Mouse (Mus musculus) midbrain, embryonic 10.5 days (tissue): ENCODE measurements around the gene Rnf208. TPM values are rescaled to one million over a fixed set of nuclear protein-coding genes. Genes with fewer than 3 reads are reported as not detected.

ENCODE experiments used
- DNase-seq: peaks from one replicate; pipeline ENCODE4 v3.0.0-alpha.2; 2017; ENCODE audit warnings: low spot score
- H3K27ac ChIP-seq: fragments of 300-500 bp; sonication (generic); replicated peaks from 2 replicates; pipeline ENCODE4 v1.5.1; 2016; ENCODE audit warnings: mild to moderate bottlenecking
- H3K27me3 ChIP-seq: fragments of 300-500 bp; sonication (generic); 2 replicates; pipeline ENCODE4 v1.6.1; 2016; ENCODE audit warnings: low read depth, mild to moderate bottlenecking; ENCODE audit not compliant: poor library complexity, severe bottlenecking
- H3K36me3 ChIP-seq: fragments of 300-500 bp; sonication (generic); 2 replicates; pipeline ENCODE4 v1.6.1; 2016; ENCODE audit warnings: mild to moderate bottlenecking, moderate library complexity
- H3K4me1 ChIP-seq: fragments of 300-500 bp; sonication (generic); 2 replicates; pipeline ENCODE4 v1.6.1; 2016
- H3K4me3 ChIP-seq: fragments of 300-500 bp; sonication (generic); 2 replicates; pipeline ENCODE4 v1.5.1; 2016; ENCODE audit warnings: mild to moderate bottlenecking, moderate library complexity
- H3K9me3 ChIP-seq: fragments of 300-500 bp; sonication (generic); replicated peaks from 2 replicates; pipeline ENCODE4 v1.6.1; 2016; ENCODE audit warnings: mild to moderate bottlenecking
- WGBS: fragments of 180-500 bp; shearing (Covaris S2); methylation state at CpG from one replicate; pipeline ENCODE4 v1.1.7; 2016; 5-methylcytosine and 5-hydroxymethylcytosine counted together
- polyA plus RNA-seq: library from polyadenylated mRNA; unstranded; fragments of >200 nt; fragmentation: Nextera tagmentation; extraction: Ambion mirVana; gene quantifications from 2 replicates; pipeline ENCODE4 v1.2.1, GENCODE M21; 2016

Gene Rnf208
- polyA plus RNA-seq, 1 experiment from 2014 or later: 28.3 TPM

DNA sequence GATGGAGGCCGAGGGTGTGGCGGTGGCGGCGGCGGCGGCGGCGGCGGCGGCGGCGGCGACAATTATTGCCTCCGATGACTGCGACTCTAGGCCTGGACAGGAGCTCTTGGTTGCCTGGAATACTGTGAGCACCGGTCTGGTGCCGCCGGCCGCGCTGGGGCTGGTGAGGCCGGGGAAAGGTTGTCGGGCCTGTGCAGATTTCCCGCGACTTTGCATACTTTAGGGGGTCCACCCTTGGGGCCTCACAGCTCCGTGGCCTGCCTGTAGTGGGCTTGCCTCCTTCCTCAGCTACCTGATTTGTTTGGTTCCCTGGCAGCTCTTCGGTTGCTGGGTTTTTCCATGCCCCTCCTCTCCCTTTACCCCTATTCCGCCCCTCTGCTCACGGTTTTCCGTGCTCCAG lies 30.5 kb downstream of the Rnf208 start:
- under 1% methylated on average over 29 of the region's 29 CpGs for WGBS
- H3K27me3 ChIP-seq: no peaks in the 10 kb centered on the region
- peak overlapping the region; percentile 94 for H3K4me3 ChIP-seq
- H3K9me3 ChIP-seq: no peaks in the 10 kb centered on the region
- H3K36me3 ChIP-seq: peaks cover 80% of the 10 kb centered on the region
- peak overlapping the region; percentile 90 for H3K27ac ChIP-seq
- no peak for DNase-seq
- peaks cover 30% of the 10 kb centered on the region for H3K4me1 ChIP-seq

DNA sequence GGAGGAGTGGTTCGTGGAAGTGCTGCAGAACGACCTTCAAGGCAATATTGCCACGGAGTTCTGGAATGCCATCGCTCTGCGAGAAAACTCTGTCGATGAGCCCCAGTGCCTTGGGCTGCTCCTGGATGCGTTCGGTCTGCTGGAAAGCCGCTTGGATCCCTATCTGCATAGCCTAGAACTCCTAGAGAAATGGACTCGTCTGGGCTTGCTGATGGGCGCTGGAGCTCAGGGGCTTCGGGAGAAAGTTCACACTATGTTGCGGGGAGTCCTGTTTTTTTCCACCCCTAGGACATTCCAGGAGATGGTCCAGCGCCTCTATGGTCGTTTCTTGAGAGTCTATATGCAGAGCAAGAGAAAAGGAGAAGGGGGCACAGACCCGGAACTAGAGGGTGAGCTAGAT lies 31.0 kb downstream of the Rnf208 start:
- WGBS: 43% methylated on average over 16 of the region's 16 CpGs
- Histone ChIP-seq H3K9me3 (no peaks in the 10 kb centered on the region), H3K4me1 (peaks cover 30% of the 10 kb centered on the region), H3K27ac (peak overlapping the region; percentile 90), H3K27me3 (no peaks in the 10 kb centered on the region), H3K4me3 (peak overlapping the region; percentile 94), H3K36me3 (peaks cover 81% of the 10 kb centered on the region)
- DNase-seq: no peak

DNA sequence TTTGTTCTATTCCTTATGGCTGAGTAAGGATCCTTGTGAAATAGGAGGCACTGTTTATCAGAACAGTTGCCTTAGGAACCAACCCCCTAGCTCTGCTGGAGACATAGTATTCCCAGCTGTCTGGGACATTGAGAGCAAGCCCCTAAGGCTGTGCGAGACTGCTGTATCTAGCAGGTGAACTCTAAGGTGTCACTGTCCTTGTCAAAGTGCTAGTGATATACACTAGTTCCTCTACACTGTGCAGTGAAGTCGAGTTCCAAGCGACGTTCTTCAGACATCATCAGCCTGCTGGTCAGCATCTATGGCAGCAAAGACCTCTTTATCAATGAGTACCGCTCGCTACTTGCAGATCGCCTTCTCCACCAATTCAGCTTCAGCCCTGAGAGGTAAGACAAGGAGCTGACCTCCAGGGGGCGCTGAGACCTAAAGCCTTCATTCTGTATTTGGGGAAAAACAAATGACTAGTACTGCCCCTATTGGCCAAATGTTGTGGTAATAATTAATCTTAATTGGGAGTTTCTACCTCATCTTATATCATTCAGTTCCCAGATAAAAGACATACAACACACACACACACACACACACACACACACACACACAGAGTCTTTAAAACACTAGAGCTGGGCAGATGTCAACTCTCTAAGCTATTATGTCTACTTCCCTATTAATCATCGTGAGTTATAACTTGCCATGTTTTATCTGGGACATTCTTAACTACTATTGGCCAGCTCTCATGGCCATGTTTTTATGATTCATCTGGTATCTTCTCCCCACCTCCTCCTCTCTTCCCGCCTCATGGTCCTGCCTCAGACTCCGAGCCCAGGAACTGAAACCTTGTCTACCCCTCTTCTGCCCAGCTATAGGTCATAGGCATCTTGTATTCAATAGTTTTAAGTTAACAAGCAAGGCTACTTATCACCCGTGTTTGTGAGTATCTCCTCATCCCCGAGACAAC lies 37.1 kb downstream of the Rnf208 start:
- no peaks in the 10 kb centered on the region for H3K9me3 ChIP-seq
- 61% methylated on average over 13 of the region's 13 CpGs for WGBS
- H3K36me3 ChIP-seq: peaks cover 100% of the 10 kb centered on the region
- H3K27ac ChIP-seq: no peak overlapping the region
- H3K4me3 ChIP-seq: no peak overlapping the region
- peak; percentile 76 for DNase-seq
- H3K27me3 ChIP-seq: no peaks in the 10 kb centered on the region
- H3K4me1 ChIP-seq: no peaks in the 10 kb centered on the region

DNA sequence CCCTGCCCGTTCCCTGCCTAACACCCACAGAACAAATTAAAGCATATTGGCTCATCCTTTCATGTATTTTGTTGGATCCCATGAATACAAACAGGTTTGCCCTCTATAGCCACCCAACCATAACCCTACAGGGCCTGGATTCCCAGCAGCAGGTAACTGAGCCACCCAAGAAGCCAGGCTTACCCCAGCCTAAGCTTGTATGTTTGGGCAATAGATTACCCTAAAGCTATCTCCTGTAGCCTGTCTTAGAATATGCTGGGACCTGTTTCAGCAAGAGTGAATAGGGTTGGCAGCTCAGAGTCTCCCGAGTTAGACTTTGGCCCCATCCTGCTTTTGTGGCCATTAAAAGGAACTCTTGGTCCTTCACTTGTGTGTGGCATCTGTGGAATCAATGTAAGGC lies 43.5 kb downstream of the Rnf208 start:
- no peak for DNase-seq
- H3K9me3 ChIP-seq: no peaks in the 10 kb centered on the region
- H3K4me1 ChIP-seq: peaks cover 7% of the 10 kb centered on the region; the same call in 1 of the 2 replicates
- 91% methylated on average over 2 of the region's 2 CpGs for WGBS
- H3K27me3 ChIP-seq: peaks cover 44% of the 10 kb centered on the region
- no peak overlapping the region for H3K27ac ChIP-seq
- H3K36me3 ChIP-seq: peaks cover 61% of the 10 kb centered on the region
- H3K4me3 ChIP-seq: no peak overlapping the region

DNA sequence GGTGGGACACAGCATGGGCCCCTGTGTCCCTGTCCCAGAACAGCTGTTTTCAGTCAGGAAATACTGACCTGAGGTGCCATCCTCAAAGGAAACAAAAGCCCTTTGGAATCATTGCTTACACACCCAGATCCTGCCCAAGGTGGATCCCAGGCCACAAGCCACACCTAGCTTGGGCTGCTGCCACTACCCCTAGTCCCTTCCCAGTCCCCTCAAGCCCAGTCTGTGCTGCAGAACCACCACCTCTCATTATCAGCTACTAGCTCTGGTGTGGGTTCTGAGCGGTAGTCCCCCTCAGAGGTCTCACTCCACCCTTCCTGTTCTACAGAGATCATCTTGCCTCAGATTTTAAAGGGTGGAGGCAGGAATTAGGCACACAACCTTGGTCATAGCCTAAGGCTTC lies 44.3 kb downstream of the Rnf208 start:
- H3K27me3 ChIP-seq: peaks cover 52% of the 10 kb centered on the region
- peaks cover 14% of the 10 kb centered on the region for H3K4me1 ChIP-seq
- H3K27ac ChIP-seq: no peak overlapping the region
- no peak for DNase-seq
- no peaks in the 10 kb centered on the region for H3K9me3 ChIP-seq
- H3K36me3 ChIP-seq: peaks cover 53% of the 10 kb centered on the region
- no peak overlapping the region for H3K4me3 ChIP-seq
- 97% methylated on average over 1 of the region's 1 CpGs for WGBS

DNA sequence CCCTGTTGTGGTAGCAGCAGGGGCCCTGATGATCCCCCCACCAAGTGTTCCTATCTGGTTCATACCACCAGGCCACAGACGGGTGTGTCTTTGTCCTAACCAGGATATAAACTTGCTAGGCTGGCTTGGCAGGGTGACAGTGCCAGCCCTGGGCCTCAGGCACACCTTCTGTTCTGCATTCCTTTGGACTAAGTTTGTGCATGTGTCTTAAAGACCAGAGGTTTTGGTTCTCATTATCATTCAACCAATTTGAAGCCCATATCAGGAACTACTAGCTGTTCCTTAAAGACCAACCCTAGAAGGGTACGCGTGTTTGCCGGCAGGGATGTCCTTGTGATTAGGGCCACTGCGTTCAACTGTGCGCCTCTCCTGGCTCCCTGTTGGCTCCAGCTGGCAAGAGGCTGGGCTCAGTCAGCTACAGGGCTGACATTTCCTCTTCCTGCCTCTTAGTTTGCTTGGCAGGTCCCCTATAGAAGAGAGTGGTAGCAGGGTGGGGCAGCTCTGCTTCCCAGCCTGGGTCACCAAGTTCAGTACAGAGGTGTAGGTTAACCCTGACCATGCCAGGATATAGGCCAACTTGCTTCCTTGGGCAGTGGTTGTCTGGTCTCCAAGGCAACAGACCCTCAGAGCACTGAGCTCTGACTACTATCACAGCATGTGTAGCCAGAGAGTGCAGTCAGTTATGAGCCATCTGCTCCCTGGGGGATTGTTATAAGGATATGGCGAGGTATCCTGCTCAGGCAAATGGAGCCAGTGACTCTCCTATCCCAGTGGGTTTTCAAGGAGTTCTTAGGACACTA lies 45.0 kb downstream of the Rnf208 start:
- 63% methylated on average over 7 of the region's 7 CpGs for WGBS
- H3K27me3 ChIP-seq: peaks cover 59% of the 10 kb centered on the region
- H3K27ac ChIP-seq: no peak overlapping the region
- H3K9me3 ChIP-seq: no peaks in the 10 kb centered on the region
- H3K4me3 ChIP-seq: no peak overlapping the region
- no peak for DNase-seq
- peaks cover 22% of the 10 kb centered on the region for H3K4me1 ChIP-seq
- H3K36me3 ChIP-seq: peaks cover 46% of the 10 kb centered on the region

DNA sequence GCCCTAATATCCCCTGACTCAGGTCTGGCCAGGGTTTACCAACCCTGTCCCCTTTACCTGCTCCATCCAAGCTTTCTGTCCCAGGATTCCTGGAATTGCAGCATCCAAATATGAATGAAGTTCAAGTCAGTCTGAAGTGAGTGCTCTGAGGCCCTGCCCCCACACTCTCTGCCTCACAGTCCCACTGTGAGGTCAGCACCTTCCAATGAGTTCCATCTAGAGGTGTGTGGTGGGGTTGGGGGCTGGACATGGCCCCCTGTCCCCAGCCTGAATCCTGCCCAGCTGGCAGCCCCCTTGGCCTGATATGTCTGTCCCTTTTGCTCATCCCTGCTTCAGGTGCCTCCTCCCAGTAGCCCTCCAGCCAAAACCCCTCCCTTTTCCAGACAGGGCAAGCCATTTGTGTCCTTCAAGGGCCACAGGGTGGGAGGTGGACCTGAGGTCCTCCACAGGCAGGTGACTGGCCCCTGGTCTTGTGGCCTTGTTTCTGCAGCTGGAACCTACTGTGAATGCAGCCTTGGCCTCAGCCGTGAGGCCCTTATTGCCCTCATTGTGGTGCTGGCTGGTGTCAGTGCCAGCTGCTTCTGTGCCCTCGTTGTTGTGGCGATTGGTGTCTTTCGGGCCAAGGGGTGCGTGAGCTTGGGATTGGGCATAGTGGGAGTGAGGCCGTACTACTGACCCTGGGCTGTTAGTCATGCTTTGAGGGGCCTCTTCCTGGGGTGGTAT lies 46.0 kb downstream of the Rnf208 start, which contains the start of gene Tmem210:
Tmem210 (plus strand) TSS at position 219 of the 723 bp plus-strand sequence.
- Histone ChIP-seq H3K27ac (no peak within 1 kb of the TSS), H3K27me3 (peaks cover 69% of the 10 kb centered on the region), H3K4me3 (0 out of 2 replicates have a peak within 1 kb of the TSS, but pooled peaks have one; percentile 7), H3K9me3 (no peaks in the 10 kb centered on the region), H3K36me3 (peaks cover 35% of the 10 kb centered on the region), H3K4me1 (peaks cover 28% of the 10 kb centered on the region)
- WGBS: 84% methylated on average over 6 of the region's 6 CpGs
- no peak for DNase-seq

DNA sequence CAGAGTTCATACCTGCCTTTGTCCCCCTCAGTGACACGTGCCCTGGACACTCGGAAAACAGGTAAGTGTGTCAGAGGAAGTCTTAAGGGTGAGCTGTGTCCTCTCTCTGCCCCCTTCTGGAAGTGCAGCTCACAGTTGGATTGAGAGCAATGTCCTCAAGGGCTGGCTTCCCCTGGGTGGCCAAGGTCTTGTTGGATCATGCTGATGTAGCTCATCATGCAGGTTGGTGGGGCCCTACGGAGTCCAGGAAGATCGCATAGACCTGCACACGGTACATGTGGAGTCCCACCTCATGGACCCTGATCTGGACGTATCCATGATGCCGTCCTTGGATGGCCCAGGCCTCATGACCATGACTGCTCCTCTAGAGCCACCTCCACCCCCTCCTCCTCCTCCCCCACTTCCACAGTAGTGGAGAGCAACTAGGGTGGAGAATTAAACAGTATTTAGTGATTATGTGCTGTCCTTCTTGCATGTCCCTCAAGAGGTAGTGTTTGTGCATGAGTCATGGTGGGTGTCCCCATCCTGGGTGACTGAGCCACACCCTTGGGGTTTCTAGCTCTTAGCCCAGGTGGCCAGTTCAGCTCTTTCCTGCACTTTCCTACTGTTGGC lies 46.8 kb downstream of the Rnf208 start:
- Histone ChIP-seq H3K36me3 (peaks cover 28% of the 10 kb centered on the region), H3K27ac (no peak overlapping the region), H3K27me3 (peaks cover 77% of the 10 kb centered on the region), H3K4me1 (peaks cover 28% of the 10 kb centered on the region), H3K4me3 (no peak overlapping the region), H3K9me3 (no peaks in the 10 kb centered on the region)
- DNase-seq: no peak
- WGBS: 82% methylated on average over 7 of the region's 7 CpGs

DNA sequence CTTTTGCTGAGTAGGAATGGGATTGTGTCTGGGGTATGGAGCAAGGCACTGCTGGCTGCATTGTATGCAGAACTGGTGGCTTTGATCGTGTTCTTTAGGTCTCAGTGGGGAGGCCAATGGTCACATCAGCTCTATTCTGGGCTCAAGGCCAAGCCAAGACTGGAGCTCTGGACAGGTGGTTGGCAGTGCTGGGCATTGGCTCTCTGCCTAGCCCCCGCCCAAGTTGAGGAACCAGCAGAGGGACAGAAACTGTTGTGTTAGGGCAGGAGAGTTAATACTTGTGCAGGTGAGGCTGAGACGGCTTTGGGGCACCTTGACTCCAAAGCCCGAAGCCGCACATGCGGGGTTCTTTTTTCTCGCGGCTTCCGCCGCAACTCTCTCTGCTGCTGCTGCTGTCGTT lies 47.6 kb downstream of the Rnf208 start, which contains the start of gene Lrrc26:
Lrrc26 (plus strand) TSS at position 265 of the 400 bp plus-strand sequence.
- DNase-seq: no peak
- Histone ChIP-seq H3K4me3 (peak within 1 kb of the TSS; percentile 24), H3K36me3 (peaks cover 20% of the 10 kb centered on the region), H3K27me3 (peaks cover 85% of the 10 kb centered on the region), H3K27ac (no peak within 1 kb of the TSS), H3K4me1 (peaks cover 28% of the 10 kb centered on the region), H3K9me3 (no peaks in the 10 kb centered on the region)
- 8% methylated on average over 11 of the region's 11 CpGs for WGBS

DNA sequence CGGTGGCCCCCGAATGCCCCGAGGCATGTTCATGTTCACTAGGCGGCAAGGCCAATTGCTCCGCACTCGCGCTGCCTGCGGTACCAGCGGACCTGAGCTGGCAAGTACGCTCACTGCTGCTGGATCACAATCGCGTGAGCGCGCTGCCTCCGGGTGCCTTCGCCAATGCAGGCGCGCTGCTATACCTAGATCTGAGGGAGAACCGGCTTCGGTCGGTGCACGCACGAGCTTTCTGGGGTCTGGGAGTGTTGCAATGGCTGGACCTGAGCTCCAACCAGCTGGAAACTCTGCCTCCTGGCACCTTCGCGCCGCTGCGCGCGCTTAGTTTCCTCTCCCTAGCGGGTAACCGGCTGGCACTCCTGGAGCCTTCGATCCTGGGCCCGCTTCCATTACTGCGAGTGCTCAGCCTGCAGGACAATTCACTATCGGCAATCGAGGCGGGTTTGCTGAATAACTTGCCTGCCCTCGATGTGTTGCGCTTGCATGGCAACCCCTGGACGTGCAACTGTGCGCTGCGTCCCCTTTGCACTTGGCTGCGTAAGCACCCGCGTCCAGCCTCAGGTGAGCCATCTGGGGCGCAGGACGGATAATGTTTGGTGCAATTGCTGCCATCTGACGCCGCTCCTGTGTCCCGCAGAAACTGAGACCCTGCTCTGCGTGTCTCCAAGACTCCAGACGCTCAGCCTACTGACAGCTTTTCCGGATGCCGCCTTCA lies 48.2 kb downstream of the Rnf208 start:
- H3K27ac ChIP-seq: no peak overlapping the region
- 2% methylated on average over 54 of the region's 54 CpGs for WGBS

DNA sequence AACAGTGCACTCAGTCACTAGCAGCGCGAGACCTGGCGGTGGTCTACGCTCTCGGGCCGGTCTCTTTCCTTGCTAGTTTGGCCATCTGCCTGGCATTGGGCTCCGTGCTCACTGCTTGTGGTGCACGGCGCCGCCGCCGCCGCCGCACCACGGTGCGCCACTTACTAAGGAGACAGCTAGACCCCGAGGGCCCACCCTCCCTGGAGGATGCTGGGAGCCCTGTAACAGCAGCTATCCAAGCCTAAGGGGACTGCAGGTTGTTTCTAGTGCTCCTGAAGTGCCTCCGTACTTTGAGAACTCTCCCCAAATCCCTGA lies 48.7 kb downstream of the Rnf208 start:
- Histone ChIP-seq H3K9me3 (no peaks in the 10 kb centered on the region), H3K4me1 (peaks cover 28% of the 10 kb centered on the region), H3K27ac (no peak overlapping the region), H3K36me3 (peaks cover 8% of the 10 kb centered on the region), H3K4me3 (peak overlapping the region; percentile 24), H3K27me3 (peaks cover 96% of the 10 kb centered on the region)
- WGBS: 1% methylated on average over 18 of the region's 18 CpGs
- peak; percentile 30 for DNase-seq

More for the DNA sequence above, 48.2 kb downstream of the Rnf208 start:
- Histone ChIP-seq H3K4me1 (peaks cover 28% of the 10 kb centered on the region), H3K4me3 (peak overlapping the region; percentile 24), H3K36me3 (peaks cover 14% of the 10 kb centered on the region), H3K9me3 (no peaks in the 10 kb centered on the region), H3K27me3 (peaks cover 91% of the 10 kb centered on the region)
- DNase-seq: peak; percentile 26
